Comparison of ENCODE assay signal across 8 mouse cellular contexts in the genomic region with DNA sequence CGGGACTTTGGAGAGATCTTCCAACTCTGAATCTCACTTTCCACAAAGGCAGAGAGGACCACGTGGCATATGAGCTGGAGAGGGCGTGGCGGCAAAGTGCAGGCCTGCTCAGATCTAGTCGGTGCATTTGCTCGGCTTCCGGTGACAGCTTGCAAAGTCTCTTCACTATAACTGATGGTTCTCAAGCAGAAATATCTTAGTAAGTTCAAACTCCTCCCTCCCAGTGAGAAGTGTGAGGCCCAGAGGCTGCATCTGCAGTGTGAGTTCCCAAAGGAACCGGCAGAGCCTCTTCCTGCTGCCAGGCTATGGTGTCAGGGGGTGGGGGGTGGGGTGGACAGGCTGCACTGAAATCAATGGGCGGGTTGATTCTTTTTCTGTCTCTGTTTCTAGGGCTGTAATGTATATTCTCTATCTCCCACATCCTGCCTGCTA.
DNase-seq lines count a peak whose midpoint lies in the region; ATAC-seq and TF ChIP-seq lines count a peak whose summit lies in the region.

No protein-coding gene starts in this region.

- peak; percentile 10 to 18 for DNase-seq in spleen, postnatal 36 days (ENCODE audit: low spot score in 2 of 2)
- no peak for DNase-seq in spleen, adult 12 weeks (ENCODE audit: low spot score)
- DNase-seq in forebrain, postnatal 0 days, result no peak
- DNase-seq in left cerebral cortex, adult 9 months (ENCODE audit: low spot score in 2 of 2), result peak; percentile 34 to 35
- peak; percentile 38 for DNase-seq in mesoderm, embryonic 11.5 days (ENCODE audit: low read depth, low spot score)
- DNase-seq in yolk sac, embryonic 10.5 days (ENCODE audit: low spot score), result peak; percentile 59
- DNase-seq in cerebellum, postnatal 14 days, result no peak
- no peak for DNase-seq in cerebellum, postnatal 25 days

- 0 out of 2 replicates have a peak overlapping the region, but pooled peaks have one; percentile 21 for H3K27ac ChIP-seq in forebrain, postnatal 0 days (ENCODE audit: low read depth, low read length)

- peak; percentile 70 for ATAC-seq in forebrain, postnatal 0 days

- peaks cover 11% of the 10 kb centered on the region for H3K4me1 ChIP-seq in forebrain, postnatal 0 days (ENCODE audit: insufficient read depth)

- WGBS in forebrain, postnatal 0 days, result 50% methylated on average over 9 of the region's 9 CpGs

- no peaks in the 10 kb centered on the region for H3K9me3 ChIP-seq in forebrain, postnatal 0 days (ENCODE audit: low read length)

- no peak overlapping the region for H3K4me2 ChIP-seq in forebrain, postnatal 0 days (ENCODE audit: low read depth)

- no peaks in the 10 kb centered on the region for H3K36me3 ChIP-seq in forebrain, postnatal 0 days (ENCODE audit: insufficient read depth)

- no peak for TF ChIP-seq CTCF in forebrain, postnatal 0 days (IDR thresholded peaks at IDR 0.05; ENCODE audit: low read depth)

- no peak overlapping the region for H3K9ac ChIP-seq in forebrain, postnatal 0 days

- H3K27me3 ChIP-seq in forebrain, postnatal 0 days (ENCODE audit: insufficient read depth, low read length), result no peaks in the 10 kb centered on the region

- H3K4me3 ChIP-seq in forebrain, postnatal 0 days (ENCODE audit: low read depth, low read length), result no peak overlapping the region

Comparison
In these comparisons a context has a peak if more than half of its experiments do, and no peak if none do; other contexts are left out.
1. DNase-seq: peak in spleen, postnatal 36 days (2 of 2), left cerebral cortex, adult 9 months (2 of 2), mesoderm, embryonic 11.5 days (single experiment) and yolk sac, embryonic 10.5 days (single experiment); none in spleen, adult 12 weeks (single experiment), forebrain, postnatal 0 days (single experiment), cerebellum, postnatal 14 days (0 of 2) and cerebellum, postnatal 25 days (0 of 2).